Mouse (Mus musculus) inflammation-experienced regulatory T-cells, adult 6 months (primary cell): ENCODE measurements around the gene Slc15a1. TPM values are rescaled to one million over a fixed set of nuclear protein-coding genes. Genes with fewer than 3 reads are reported as not detected.

ENCODE experiments used
- ATAC-seq: one replicate; pipeline ENCODE4 v1.8.0; 2017
- polyA plus RNA-seq, 3 experiments: library from polyadenylated mRNA; unstranded; fragments of 100-300 nt; shearing (Covaris generic); gene quantifications; one replicate each; pipeline ENCODE4 v1.2.1; 2017

The Slc15a1 gene
- polyA plus RNA-seq, 3 experiments from 2014 or later: 0.15 to 0.17 TPM; not detected in 1

DNA sequence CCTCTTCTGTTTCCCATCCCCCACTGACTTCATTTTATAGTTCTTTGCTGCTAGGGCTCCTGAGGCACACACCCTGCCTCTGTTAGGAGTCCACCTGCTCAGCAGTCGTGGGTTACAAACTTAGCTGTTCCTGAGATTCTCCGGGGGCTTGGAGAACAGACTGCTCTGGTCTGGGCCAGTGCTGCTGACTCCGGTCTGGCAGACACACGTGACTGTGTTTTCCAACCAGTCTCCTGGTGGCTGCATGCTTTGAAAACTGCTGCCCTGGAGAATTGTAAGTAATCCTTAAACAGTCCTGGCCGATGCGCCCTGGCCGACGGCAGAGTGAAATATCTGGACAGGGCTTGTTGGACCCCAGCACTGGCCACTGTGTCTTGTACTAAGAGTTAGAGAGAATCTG, 12.7 kb downstream of the Slc15a1 start:
- no peak for ATAC-seq

DNA sequence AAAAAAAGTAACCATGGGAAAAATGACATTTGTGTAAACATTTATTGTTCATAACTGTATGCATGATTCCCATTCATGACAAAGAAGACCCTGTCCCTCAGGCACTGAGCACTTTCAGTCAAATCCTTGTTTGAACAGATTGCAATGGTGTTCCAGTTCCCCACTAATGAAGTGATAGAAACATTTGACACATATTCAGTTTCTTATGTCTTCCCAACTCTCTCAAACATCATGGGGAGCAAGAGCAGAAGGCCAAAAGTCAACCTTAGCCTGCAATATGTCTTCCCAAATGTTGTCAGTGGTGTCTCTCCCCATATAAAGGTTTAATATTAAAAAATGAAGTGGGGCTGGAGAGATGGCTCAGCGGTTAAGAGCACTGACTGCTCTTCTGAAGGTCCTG, 19.3 kb downstream of the Slc15a1 start:
- no peak for ATAC-seq

DNA sequence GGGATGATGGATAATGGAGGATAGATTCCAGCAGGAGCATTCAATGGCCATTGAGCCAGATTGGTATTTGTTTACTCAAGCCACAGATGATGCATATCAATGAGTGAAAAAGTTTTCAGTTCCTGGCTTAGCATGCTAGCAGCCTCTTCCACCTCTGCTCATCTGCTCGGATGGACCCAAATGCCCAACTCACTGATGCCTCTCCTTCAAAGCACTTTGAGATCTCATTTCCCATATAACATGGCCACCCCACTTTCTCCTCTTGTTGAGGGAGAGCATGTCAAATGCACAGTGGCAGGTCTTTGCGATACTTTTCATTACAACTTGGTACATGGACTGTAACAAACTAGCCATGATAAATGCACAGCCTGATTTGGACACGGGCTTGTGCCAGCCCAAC, 20.6 kb downstream of the Slc15a1 start:
- no peak for ATAC-seq

DNA sequence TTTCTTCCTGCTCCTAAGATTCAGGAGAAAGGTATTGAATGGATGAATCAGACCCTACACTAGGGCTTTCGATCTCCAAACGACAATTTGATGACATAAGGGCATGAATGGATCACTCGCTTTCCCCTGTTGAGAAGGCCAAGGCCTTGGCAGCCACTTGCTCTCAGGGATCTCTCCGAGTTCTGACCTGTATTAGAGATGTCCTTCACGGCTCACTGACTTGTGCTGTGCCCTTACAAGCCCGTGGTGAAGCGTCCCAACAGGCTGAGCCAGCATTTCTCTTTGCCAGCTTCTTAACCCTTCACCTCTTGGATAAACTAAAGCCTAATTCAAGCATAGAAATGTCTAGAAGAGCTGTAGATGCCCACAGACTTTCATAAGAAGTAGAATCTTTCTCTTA, 22.9 kb downstream of the Slc15a1 start:
- ATAC-seq: no peak

DNA sequence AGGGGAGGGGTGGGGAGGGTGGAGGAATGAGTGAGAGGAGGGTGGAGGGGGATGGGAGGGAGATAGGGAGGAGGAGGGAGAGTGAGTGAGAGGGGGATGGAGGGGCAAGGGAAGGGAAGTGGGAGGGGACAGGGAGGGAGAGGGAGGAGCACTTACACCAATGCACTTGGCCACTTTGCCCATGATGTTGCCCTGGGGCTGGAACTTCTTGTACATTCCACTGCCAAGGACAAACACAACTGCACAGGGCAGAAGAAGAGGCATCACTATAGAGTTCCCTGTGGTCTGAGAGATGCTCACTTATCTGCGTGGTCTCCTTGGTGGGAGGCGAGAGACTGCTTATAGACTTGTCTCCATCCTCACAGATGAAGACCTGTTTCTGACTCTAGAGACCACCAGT, 23.5 kb downstream of the Slc15a1 start:
- ATAC-seq: no peak

DNA sequence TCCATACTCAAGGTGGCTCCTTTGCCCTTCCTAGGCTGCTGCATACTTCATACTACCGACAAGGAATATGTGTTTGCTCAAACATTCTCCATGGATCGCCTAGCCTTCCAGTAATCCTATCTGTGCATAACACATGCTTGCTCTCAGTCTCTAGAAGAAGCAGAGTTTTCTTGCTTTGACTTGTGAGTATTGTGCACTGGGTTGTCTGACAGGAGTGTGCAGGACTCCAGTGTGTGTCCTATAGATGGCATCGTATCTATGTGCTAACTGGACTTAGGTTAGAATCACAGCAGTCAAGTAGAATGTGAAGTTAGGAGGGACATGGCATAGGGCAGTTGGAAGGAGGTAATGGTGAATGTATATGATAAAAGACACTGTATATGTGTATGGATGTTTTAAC, 26.0 kb downstream of the Slc15a1 start:
- ATAC-seq: no peak

DNA sequence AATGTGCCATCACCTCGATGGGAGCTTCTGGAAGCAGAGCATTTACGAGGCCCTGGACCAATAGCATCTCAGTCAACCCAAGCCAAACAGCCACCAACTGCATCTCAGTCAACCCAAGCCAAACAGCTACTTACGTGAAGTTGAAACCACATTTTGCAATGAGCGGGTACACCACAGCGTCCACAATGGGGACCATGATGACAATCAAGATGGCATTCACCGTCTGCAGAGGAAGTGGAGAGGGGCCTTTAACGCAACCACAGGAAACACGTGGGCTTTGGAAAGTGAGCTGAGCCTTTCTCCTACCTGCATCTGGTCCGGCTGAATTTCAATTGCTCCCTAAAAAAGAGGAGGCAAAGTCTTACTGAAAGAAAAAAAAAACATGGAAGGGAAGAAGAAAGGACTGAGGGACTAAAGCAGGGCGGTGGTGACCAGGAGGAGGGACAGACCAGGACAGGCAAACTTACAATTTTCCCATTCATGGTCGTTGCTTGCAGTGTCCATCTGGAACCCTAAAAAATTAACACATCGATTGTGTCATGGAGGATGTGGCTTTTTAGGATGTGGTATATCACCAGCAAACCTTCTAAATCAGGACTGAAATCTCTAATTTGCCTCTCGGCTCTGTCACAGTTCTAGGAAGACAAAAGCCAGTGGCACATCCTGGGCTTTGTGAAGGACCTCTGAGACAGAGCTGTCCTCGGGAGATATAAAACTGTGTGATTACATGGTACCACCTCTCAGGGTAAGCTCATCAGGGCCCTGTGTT, 26.9 kb downstream of the Slc15a1 start:
- peak; percentile 78 for ATAC-seq

DNA sequence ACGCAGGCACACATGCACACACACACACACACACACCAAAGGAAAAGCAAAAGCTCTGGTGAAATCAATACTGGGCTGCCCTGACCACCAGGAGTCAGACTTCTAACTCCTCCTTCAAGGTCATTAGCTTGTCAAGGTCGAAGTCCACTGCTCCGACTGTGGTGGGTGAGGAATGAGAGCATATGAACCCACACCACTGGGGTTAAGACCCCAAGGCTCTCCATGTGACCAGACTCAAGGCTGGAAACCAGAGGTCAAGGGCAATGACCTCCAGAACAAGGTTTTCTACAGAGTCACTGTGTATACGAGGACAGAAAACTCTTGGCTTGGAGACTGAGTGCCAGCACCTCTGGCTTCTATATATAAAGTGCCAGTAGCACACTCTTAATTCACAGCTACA, 31.2 kb downstream of the Slc15a1 start:
- ATAC-seq: no peak

DNA sequence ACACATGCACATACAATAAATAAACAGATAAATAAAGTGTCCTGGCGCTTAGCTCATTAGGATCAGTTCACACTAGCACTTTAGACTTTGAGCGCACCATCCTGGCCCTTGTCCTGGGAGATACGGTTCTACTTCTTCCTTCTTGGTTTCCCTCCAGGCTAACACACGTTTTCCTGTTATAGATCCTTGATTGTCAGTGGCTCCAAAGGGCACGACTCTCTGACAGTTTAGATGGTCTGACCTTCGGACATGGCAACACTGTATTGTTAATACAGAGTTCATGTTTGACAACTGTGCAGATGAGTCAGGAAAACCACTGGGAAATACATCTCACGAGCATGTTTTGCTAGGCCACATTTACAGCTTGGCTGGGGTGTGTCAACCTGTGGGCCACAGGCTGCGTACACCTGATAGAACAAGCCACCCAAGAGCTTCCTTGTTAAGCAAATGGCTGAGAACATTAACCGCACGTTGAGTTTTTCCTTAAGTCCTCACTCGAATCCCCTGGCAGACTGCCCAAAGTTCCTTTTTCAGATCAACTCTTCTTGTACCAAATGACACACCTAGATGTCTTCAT, 33.4 kb downstream of the Slc15a1 start:
- ATAC-seq: no peak

DNA sequence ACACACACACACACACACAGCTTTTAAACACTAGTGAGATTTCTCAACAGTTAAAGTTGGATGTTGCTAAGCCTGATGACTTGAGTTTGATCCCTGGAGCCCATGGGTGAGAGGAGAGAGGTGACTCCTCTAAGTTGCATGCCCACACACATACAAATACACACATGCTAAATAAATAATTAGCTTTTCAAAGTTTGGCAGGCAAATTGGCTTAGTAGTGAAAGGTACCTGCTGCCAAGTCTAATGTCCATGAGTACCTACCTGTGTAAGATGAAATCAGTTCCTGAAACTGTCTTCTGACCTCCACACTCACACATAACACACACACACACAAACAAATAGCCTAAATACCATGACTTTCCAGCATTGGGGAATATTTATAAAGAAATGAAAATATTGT, 35.5 kb downstream of the Slc15a1 start:
- no peak for ATAC-seq

DNA sequence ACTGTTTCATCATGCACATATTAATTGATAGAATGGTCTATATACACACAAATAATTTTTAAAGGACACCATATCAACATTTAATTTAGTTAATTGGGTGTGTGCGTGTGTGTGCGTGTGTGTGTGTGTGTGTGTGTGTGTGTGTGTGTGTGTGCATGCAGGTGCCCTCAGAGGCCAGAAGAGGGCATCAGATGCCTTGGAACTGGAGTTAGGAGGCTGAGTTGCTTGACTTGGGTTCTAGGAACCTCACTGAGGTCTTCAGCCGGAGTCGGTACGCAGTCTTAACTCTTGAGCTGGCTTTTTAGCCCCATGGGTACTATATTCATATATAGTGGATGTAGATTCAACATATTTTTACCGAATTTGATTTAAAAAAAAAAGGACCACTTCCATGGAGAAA, 37.4 kb downstream of the Slc15a1 start:
- ATAC-seq: no peak

DNA sequence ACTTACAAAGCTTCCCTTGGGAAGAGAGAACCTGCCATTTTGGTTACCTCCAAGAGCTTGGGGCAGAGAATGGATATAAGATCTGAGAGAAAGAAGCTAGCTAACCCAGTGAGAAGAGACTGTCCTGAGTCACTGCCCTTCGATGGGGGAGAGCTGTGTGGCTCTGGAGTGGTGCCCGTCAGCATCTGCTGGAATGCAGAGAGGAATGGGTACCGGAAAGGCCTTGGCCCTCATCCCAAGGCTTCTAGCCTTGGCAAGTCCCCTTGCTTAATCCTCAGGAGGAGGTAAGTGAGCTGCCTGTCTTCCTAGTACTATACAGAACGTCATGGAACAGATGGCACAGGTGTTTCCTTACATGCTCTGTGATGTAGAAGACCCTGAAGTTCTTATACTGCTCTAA, 38.6 kb downstream of the Slc15a1 start:
- ATAC-seq: no peak

DNA sequence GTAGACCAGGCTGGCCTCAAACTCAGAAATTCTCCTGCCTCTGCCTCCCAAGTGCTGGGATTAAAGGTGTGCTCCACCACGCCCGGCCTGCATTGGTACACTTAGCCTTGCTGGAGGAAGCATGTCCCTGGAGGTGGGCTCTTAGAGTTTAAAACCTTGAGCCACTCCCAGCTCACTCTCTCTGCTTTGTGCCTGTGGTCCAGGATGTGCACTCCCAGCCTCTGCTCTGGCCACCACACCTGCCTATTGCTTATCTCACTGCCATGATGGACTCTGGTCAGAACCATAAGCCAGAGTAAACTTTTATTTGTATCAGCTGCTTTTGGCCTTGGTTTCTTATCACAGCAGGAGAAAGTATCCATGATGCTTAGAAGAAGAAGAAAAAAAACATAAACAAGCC, 40.7 kb downstream of the Slc15a1 start:
- no peak for ATAC-seq

DNA sequence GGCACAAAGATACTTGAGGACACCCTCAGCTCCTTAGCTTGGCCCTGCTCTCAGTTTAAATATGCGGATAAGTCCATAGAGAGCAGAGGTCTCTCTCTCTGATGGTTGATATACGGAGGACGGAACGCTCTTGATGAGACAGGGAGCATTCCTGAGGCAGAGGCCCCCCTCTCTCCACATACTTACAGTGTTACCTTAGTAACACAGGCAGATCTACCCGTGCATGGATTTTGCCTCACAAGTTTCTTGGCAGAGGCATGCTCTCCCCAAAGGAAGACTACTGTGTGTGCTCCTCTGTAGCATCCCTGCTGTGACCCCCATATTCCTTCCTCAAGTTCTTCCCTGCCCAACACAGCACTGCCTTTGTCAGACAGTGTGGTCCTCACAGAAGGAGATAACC, 42.3 kb downstream of the Slc15a1 start:
- ATAC-seq: no peak

DNA sequence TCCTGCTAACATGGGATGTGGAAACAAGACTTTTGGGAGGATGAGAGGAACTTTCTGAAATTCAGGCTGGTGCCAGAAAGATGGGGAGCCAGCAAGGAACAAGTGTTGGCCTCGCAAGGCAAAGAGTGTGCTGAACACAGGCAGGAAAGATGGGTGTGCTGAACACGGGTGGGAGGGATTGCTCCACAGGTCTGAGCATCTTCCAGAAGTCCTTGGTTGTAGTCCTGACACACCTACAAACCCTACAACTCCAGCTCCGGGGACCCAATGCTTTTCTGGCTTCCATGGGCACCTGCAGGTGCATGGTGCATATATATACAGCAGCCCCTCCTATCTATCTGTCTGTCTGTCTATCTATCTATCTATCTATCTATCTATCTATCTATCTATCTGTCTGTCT, 44.1 kb downstream of the Slc15a1 start:
- ATAC-seq: no peak

DNA sequence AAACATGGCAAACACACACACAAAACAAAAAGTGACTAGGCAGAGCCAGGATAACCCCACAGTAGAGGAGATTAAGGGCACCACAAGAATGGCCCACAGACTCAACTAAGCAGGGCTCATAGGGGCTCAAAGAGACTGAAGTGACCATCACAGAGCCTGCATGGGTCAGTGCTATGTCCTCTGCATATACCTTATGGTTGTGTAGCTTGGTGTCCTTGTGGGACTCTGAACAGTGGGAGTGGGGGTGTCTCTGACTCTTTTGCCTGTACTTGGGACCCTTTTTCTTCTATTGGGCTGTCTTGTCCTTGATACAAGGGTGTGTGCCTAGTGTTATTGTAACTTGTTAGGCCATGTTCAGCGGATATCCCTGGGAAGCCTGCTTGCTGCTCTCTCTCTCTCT, 46.5 kb downstream of the Slc15a1 start:
- ATAC-seq: no peak

DNA sequence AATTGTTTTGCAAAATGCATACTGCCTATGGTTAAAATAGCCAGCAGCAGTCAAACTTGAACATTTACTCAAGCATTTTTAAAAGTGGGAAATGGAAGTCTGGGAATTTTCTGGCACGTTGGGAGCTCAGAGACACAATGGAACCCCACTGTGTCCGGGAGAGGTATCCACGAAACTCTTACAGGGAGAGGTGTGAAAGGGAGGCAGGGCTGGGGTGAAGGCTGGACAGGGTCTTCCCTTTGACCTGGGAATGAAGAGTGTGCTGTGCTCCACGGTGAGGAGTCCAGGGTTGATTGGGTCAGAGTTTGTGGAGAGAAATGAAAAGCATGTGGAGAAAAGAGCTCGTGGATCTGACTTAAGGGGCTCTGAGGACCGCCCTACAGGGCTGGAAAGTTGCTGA, 47.5 kb downstream of the Slc15a1 start:
- ATAC-seq: no peak

DNA sequence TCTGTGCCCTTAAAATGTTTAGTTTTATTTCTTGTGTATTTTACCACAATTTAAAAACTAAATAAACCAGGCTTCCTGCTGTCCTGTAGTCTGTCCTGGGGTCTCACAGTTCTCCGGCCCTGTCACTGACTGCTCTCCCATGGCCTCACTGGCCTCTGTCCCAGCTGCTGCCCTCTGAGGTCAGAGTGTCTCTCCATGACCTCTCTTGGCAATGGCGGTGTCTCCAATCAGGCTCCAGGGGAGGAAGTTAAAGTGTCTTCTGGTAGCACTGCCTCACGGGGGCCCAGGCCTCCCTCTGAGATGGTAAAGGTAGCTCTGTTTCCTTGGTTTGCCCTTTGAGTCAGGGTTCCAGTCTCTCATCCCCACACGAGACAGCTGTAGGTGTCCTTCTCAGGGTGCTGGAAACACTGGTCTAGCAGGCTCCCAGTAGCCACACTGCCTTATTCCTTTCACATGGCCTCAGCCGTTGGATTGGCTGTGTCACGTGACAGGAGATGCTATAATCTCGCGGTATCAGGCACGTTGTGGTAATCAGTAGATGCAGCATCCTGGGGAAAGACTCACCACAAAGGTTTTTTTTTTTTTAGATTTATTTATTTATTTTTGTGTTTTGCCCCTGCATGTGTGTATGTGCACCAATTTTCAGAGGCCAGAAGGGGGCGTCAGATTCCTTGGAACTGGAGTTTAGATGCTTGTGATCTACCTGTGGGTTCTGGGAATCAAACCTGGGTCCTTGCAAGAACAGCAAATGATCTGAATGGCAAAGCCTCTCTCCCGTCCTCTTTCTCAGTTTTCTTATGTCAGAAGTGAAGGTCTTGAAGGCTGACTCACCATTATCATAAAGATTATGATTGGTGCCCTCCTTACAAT, 48.4 kb downstream of the Slc15a1 start:
- ATAC-seq: no peak

DNA sequence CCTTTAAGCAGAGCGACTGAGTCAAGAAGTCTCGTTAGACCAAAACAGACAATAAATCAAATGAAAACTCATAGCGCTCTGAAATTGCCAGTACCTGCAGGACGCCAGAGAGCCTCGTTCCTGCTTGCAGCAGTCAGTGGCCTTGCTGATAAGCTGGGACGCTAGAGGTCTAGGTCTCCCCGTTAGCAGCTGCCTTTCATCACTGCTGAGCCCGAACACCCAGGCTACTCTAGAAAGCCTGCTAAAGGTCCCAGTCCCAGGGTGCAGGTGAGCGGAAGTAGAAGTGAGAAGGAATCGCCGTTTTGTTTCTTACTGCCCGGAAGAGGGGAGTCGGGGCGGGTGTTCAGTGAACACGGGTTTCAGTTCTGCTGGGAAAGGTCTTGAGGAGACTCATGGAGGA, 49.1 kb downstream of the Slc15a1 start:
- no peak for ATAC-seq

DNA sequence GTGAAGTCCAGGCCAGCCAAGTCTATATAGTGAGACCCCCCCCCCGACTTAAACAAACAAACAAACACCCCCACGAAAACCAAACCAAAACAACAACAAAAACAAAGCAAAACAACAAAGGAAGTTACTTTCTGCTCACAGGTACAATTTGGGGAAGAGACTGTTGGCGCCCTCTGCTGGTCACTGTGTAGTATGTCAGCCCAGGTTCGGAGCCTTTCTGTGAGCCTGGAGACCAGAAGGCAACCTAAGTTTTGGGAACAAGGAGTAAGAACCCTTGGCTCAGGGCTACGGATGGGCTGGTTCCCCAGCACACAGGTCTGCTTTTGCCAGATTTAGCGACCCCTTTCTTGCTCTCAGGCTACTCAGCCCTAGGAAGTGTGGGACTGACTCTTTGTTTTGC, 49.5 kb downstream of the Slc15a1 start:
- peak; percentile 37 for ATAC-seq

DNA sequence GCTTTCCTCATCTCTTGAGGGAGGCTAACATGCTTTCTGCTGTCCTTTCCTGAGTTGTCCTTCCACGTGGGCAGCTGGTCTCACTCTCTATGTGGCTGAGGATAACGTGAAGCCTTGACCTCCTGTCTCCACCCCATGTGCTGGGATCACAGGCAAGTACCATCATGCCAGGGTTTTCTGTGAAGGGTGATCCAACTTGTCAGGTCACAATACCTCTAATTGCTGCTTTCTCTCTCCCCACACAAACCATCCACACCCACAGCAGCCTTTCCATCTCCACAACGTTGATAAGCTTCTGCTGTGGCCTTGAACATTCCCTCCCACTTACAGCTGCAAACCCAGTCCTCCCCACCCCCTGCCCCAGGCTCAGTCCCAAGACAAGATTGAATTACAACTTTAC, 51.9 kb downstream of the Slc15a1 start:
- no peak for ATAC-seq

DNA sequence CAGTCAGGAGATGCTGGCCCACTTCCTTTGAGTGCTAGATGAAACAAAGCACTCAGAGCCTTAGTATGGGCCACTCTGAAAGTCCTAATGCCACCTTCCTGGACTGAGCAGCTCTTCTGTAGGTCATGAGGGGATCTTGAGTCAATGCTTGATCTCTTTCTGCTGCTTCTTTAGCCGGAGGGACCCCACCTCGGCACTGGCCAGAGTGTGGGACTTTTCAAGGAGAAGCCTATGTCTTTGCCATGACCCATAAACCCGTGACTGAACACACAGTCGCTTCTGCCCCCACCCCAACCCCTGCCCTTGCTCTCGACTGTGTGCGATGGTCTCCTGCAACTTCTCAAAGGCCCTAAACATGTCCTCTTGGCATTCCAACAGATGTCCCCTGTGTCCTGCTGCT, 52.8 kb downstream of the Slc15a1 start:
- ATAC-seq: no peak

DNA sequence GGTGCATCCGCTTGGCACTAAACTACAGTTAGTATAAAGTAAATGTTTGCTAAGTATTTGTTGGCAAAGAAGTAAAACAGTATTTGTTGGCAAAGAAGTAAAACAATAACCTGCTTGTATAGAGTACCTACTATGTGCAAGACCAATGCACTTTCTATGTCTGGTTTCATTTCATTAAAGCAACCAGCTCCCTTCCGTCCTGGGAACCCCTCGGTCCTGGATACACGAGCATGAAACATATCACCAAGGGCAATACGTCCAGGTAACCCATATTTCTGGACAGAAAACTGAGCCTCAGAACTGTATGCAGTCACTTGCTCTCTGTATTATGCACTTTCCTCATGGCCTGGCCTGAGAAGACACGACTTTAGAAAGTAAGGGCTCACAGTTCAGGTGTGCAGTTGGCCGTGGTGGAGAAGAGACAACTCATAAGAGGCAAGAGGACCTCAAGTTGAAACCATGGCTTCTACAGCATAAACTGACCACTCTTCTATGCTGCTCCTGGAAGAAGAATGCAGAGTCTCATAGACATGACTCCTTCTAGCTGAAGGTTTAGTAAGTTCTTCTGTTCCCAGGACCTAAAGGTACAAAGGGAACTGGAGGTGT, 53.5 kb downstream of the Slc15a1 start:
- ATAC-seq: no peak
